Mouse (Mus musculus) kidney, adult 2 months (tissue): ENCODE results near the gene Sult2a3.
"Not testable (repeated sequence)": the region's sequence is repeated elsewhere in the genome, so short reads cannot be mapped to it uniquely, and the experiment has no call there.

Source experiments
- CTCF ChIP-seq: fragments of 200-500 bp; conservative IDR thresholded peaks from 2 replicates; pipeline ENCODE4 v1.5.1; 2011; ENCODE audit warnings: low read depth, mild to moderate bottlenecking, control low read depth, low read length, moderate library complexity, mixed read lengths; ENCODE audit not compliant: insufficient read depth, insufficient read length
- POLR2A ChIP-seq: fragments of 200-500 bp; IDR thresholded peaks from one replicate; pipeline ENCODE4 v1.6.1; 2011; ENCODE audit warnings: low read depth, low read length, control low read depth

DNA sequence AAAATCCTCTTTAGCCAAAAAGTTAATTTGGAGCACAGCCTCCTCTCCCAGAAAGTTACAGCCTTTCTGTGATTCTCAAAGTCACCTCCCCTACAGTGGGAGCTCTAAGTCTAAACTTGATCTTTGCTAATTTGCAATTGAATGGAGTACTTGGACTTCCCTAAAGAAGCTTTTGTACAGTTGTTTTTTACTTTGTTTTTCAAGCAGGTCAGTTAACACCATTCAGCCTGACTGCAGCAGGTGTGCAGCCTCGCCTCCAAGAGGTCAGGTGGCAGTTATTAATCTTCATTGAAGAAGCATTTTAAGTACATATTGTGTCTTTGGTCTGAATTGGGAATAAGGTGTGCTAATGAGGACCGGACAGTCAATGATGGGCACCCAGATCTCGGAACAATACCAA, 3.0 kb downstream of the Sult2a3 start:
- not testable (repeated sequence) for TF ChIP-seq POLR2A, CTCF
